Mouse (Mus musculus): ENCODE measurements around the gene Rgs12.

GRCm38 (mm10) chr5:34931516-34932457, 17.5 kb upstream of the Rgs12 start:
- TF ChIP-seq TCF12 (IDR thresholded peaks at IDR 0.05; ENCODE audit: insufficient read depth, poor library complexity, severe bottlenecking) = no peak
- TF ChIP-seq MAX (IDR thresholded peaks at IDR 0.05; ENCODE audit: low read depth) = no peak
- TF ChIP-seq POLR2A (IDR thresholded peaks at IDR 0.05; ENCODE audit: insufficient read length, low read depth) = no peak
- no peak for TF ChIP-seq USF1 (IDR thresholded peaks at IDR 0.05; ENCODE audit: low read depth)
- TF ChIP-seq E2F4 (IDR thresholded peaks at IDR 0.05; ENCODE audit: insufficient read depth) = no peak
- no peak for TF ChIP-seq TCF3 (IDR thresholded peaks at IDR 0.05; ENCODE audit: insufficient read length, low read depth)
- TF ChIP-seq POLR2AphosphoS2 (IDR thresholded peaks at IDR 0.05; ENCODE audit: insufficient read length, low read depth) = no peak
- TF ChIP-seq CEBPB (IDR thresholded peaks at IDR 0.05; ENCODE audit: insufficient read depth, poor library complexity, severe bottlenecking) = no peak
- no peak for TF ChIP-seq REST (IDR thresholded peaks at IDR 0.05; ENCODE audit: insufficient read depth, insufficient read length)
- TF ChIP-seq MYOG (IDR thresholded peaks at IDR 0.05; ENCODE audit: control insufficient read depth in 1 of 3, insufficient read depth in 1 of 3, insufficient read length in 2 of 3, low read depth in 2 of 3) = peak in 2 of 3 experiments; percentile 22 to 62

All from myocyte (in vitro differentiated cells).